Mouse (Mus musculus) forebrain, embryonic 15.5 days (tissue): ENCODE measurements around the gene Gmds. TPM values are rescaled to one million over a fixed set of nuclear protein-coding genes. Genes with fewer than 3 reads are reported as not detected.

ENCODE experiments used
- ATAC-seq: fragments of 200-750 bp; cut with Nextera tagmentation; replicated peaks from 2 replicates; pipeline ENCODE4 v1.8.0; 2017; ENCODE audit warnings: mild to moderate bottlenecking, moderate TSS enrichment, moderate library complexity
- H3K27ac ChIP-seq: fragments of 300-500 bp; sonication (generic); replicated peaks from 2 replicates; pipeline ENCODE4 v1.5.1; 2015; ENCODE audit warnings: mild to moderate bottlenecking, inconsistent platforms
- H3K27me3 ChIP-seq: fragments of 300-500 bp; sonication (generic); 2 replicates; pipeline ENCODE4 v1.6.1; 2015; ENCODE audit warnings: inconsistent platforms
- H3K36me3 ChIP-seq: fragments of 300-500 bp; sonication (generic); 2 replicates; pipeline ENCODE4 v1.6.1; 2015; ENCODE audit warnings: mild to moderate bottlenecking, inconsistent platforms
- H3K4me1 ChIP-seq: fragments of 300-500 bp; sonication (generic); 2 replicates; pipeline ENCODE4 v1.6.1; 2015; ENCODE audit warnings: inconsistent platforms
- H3K4me2 ChIP-seq: fragments of 300-500 bp; sonication (generic); replicated peaks from 2 replicates; pipeline ENCODE4 v1.6.1; 2015; ENCODE audit warnings: mild to moderate bottlenecking, inconsistent platforms
- H3K4me3 ChIP-seq: fragments of 300-500 bp; sonication (generic); 2 replicates; pipeline ENCODE4 v1.5.1; 2015; ENCODE audit warnings: mild to moderate bottlenecking, inconsistent platforms
- H3K9ac ChIP-seq: fragments of 300-500 bp; sonication (generic); replicated peaks from 2 replicates; pipeline ENCODE4 v1.6.1; 2015; ENCODE audit warnings: mild to moderate bottlenecking, inconsistent platforms
- H3K9me3 ChIP-seq: fragments of 300-500 bp; sonication (generic); 2 replicates; pipeline ENCODE4 v1.6.1; 2016; ENCODE audit warnings: inconsistent platforms
- WGBS: fragments of 180-500 bp; shearing (Covaris S2); methylation state at CpG from one replicate; pipeline ENCODE4 v1.1.7; 2015; ENCODE audit warnings: mixed read lengths; 5-methylcytosine and 5-hydroxymethylcytosine counted together
- polyA plus RNA-seq: library from polyadenylated mRNA; unstranded; fragments of >200 nt; fragmentation: Nextera tagmentation; extraction: Ambion mirVana; gene quantifications from 2 replicates; pipeline ENCODE4 v1.2.1, GENCODE M21; 2015

Gmds gene
- polyA plus RNA-seq, 1 experiment from 2014 or later: 30.5 TPM

GRCm38 (mm10) chr13:31911362-31911761, 427.2 kb downstream of the Gmds start:
- no peak overlapping the region for H3K9ac ChIP-seq
- H3K27me3 ChIP-seq: no peaks in the 10 kb centered on the region
- 65% methylated on average over 2 of the region's 2 CpGs for WGBS
- H3K27ac ChIP-seq: no peak overlapping the region
- no peaks in the 10 kb centered on the region for H3K4me1 ChIP-seq
- no peaks in the 10 kb centered on the region for H3K9me3 ChIP-seq
- H3K36me3 ChIP-seq: no peaks in the 10 kb centered on the region
- H3K4me2 ChIP-seq: no peak overlapping the region
- no peak overlapping the region for H3K4me3 ChIP-seq
- no peak for ATAC-seq

- no peak overlapping the region for H3K4me2 ChIP-seq
- no peak for ATAC-seq
Observed at GRCm38 (mm10) chr13:31909031-31909430, 429.5 kb downstream of the Gmds start.

GRCm38 (mm10) chr13:31906514-31906913, 432.0 kb downstream of the Gmds start:
- Histone ChIP-seq H3K4me3 (no peak overlapping the region), H3K9ac (no peak overlapping the region), H3K4me1 (no peaks in the 10 kb centered on the region), H3K4me2 (no peak overlapping the region), H3K9me3 (no peaks in the 10 kb centered on the region), H3K36me3 (no peaks in the 10 kb centered on the region), H3K27me3 (no peaks in the 10 kb centered on the region), H3K27ac (no peak overlapping the region)
- ATAC-seq: no peak
- 59% methylated on average over 1 of the region's 1 CpGs for WGBS

More at GRCm38 (mm10) chr13:31909031-31909430, 429.5 kb downstream of the Gmds start:
- H3K9ac ChIP-seq: no peak overlapping the region
- no peaks in the 10 kb centered on the region for H3K36me3 ChIP-seq
- 80% methylated on average over 3 of the region's 3 CpGs for WGBS
- no peaks in the 10 kb centered on the region for H3K9me3 ChIP-seq
- H3K4me1 ChIP-seq: no peaks in the 10 kb centered on the region
- H3K27me3 ChIP-seq: no peaks in the 10 kb centered on the region
- no peak overlapping the region for H3K27ac ChIP-seq
- H3K4me3 ChIP-seq: no peak overlapping the region

- no peaks in the 10 kb centered on the region for H3K36me3 ChIP-seq
Observed at GRCm38 (mm10) chr13:31900191-31900590, 438.3 kb downstream of the Gmds start.

GRCm38 (mm10) chr13:31899392-31899791, 439.1 kb downstream of the Gmds start:
- no peaks in the 10 kb centered on the region for H3K36me3 ChIP-seq
- 83% methylated on average over 5 of the region's 5 CpGs for WGBS
- H3K27ac ChIP-seq: no peak overlapping the region
- H3K9ac ChIP-seq: no peak overlapping the region
- ATAC-seq: no peak
- H3K4me3 ChIP-seq: no peak overlapping the region
- H3K4me1 ChIP-seq: no peaks in the 10 kb centered on the region
- no peaks in the 10 kb centered on the region for H3K27me3 ChIP-seq
- H3K9me3 ChIP-seq: no peaks in the 10 kb centered on the region
- no peak overlapping the region for H3K4me2 ChIP-seq

More at GRCm38 (mm10) chr13:31900191-31900590, 438.3 kb downstream of the Gmds start:
- WGBS: 55% methylated on average over 3 of the region's 3 CpGs
- ATAC-seq: no peak
- Histone ChIP-seq H3K4me3 (no peak overlapping the region), H3K4me1 (no peaks in the 10 kb centered on the region), H3K4me2 (no peak overlapping the region), H3K9me3 (no peaks in the 10 kb centered on the region), H3K27me3 (no peaks in the 10 kb centered on the region), H3K27ac (no peak overlapping the region), H3K9ac (no peak overlapping the region)

- Histone ChIP-seq H3K4me3 (no peak overlapping the region), H3K9me3 (no peaks in the 10 kb centered on the region), H3K36me3 (no peaks in the 10 kb centered on the region), H3K4me1 (no peaks in the 10 kb centered on the region), H3K27ac (no peak overlapping the region), H3K9ac (no peak overlapping the region), H3K27me3 (no peaks in the 10 kb centered on the region), H3K4me2 (no peak overlapping the region)
- ATAC-seq: no peak
- WGBS: 93% methylated on average over 4 of the region's 4 CpGs
Observed at GRCm38 (mm10) chr13:31897493-31897892, 441.0 kb downstream of the Gmds start.

GRCm38 (mm10) chr13:31894511-31894910, 444.0 kb downstream of the Gmds start:
- WGBS: 74% methylated on average over 3 of the region's 3 CpGs
- H3K27ac ChIP-seq: no peak overlapping the region

GRCm38 (mm10) chr13:31892913-31893514, 445.5 kb downstream of the Gmds start:
- WGBS: 78% methylated on average over 2 of the region's 2 CpGs
- Histone ChIP-seq H3K27ac (no peak overlapping the region), H3K4me2 (no peak overlapping the region), H3K4me3 (no peak overlapping the region), H3K4me1 (no peaks in the 10 kb centered on the region), H3K9ac (no peak overlapping the region), H3K27me3 (no peaks in the 10 kb centered on the region), H3K36me3 (no peaks in the 10 kb centered on the region), H3K9me3 (no peaks in the 10 kb centered on the region)
- ATAC-seq: no peak

More at GRCm38 (mm10) chr13:31894511-31894910, 444.0 kb downstream of the Gmds start:
- no peak overlapping the region for H3K9ac ChIP-seq
- no peaks in the 10 kb centered on the region for H3K27me3 ChIP-seq
- no peak overlapping the region for H3K4me3 ChIP-seq
- no peak overlapping the region for H3K4me2 ChIP-seq
- no peaks in the 10 kb centered on the region for H3K9me3 ChIP-seq
- no peaks in the 10 kb centered on the region for H3K36me3 ChIP-seq
- no peak for ATAC-seq
- H3K4me1 ChIP-seq: no peaks in the 10 kb centered on the region

GRCm38 (mm10) chr13:31888500-31888899, 450.0 kb downstream of the Gmds start:
- Histone ChIP-seq H3K36me3 (no peaks in the 10 kb centered on the region), H3K27ac (no peak overlapping the region), H3K4me3 (no peak overlapping the region), H3K9me3 (no peaks in the 10 kb centered on the region), H3K4me1 (no peaks in the 10 kb centered on the region), H3K27me3 (no peaks in the 10 kb centered on the region), H3K4me2 (no peak overlapping the region), H3K9ac (no peak overlapping the region)
- 92% methylated on average over 3 of the region's 3 CpGs for WGBS
- ATAC-seq: no peak

GRCm38 (mm10) chr13:31885769-31886168, 452.8 kb downstream of the Gmds start:
- Histone ChIP-seq H3K27ac (no peak overlapping the region), H3K9ac (no peak overlapping the region), H3K4me2 (no peak overlapping the region), H3K36me3 (no peaks in the 10 kb centered on the region), H3K9me3 (no peaks in the 10 kb centered on the region), H3K27me3 (no peaks in the 10 kb centered on the region), H3K4me1 (no peaks in the 10 kb centered on the region), H3K4me3 (no peak overlapping the region)
- WGBS: 79% methylated on average over 1 of the region's 1 CpGs
- no peak for ATAC-seq

- ATAC-seq: no peak
- H3K9ac ChIP-seq: no peak overlapping the region
Observed at GRCm38 (mm10) chr13:31878805-31879477, 459.6 kb downstream of the Gmds start.

GRCm38 (mm10) chr13:31877061-31877460, 461.5 kb downstream of the Gmds start:
- WGBS: 73% methylated on average over 4 of the region's 4 CpGs
- Histone ChIP-seq H3K4me3 (no peak overlapping the region), H3K4me2 (no peak overlapping the region), H3K9ac (no peak overlapping the region), H3K27me3 (no peaks in the 10 kb centered on the region), H3K9me3 (no peaks in the 10 kb centered on the region), H3K27ac (no peak overlapping the region), H3K36me3 (no peaks in the 10 kb centered on the region), H3K4me1 (no peaks in the 10 kb centered on the region)
- no peak for ATAC-seq

More at GRCm38 (mm10) chr13:31878805-31879477, 459.6 kb downstream of the Gmds start:
- H3K36me3 ChIP-seq: no peaks in the 10 kb centered on the region
- no peak overlapping the region for H3K27ac ChIP-seq
- WGBS: 82% methylated on average over 8 of the region's 8 CpGs
- no peak overlapping the region for H3K4me3 ChIP-seq
- no peak overlapping the region for H3K4me2 ChIP-seq
- no peaks in the 10 kb centered on the region for H3K9me3 ChIP-seq
- H3K4me1 ChIP-seq: no peaks in the 10 kb centered on the region
- H3K27me3 ChIP-seq: no peaks in the 10 kb centered on the region
